Mouse (Mus musculus): ENCODE data around the gene Nudt8.
"Not testable (repeated sequence)": the region's sequence is repeated elsewhere in the genome, so short reads cannot be mapped to it uniquely, and the experiment has no call there.

Gene Nudt8

DNA sequence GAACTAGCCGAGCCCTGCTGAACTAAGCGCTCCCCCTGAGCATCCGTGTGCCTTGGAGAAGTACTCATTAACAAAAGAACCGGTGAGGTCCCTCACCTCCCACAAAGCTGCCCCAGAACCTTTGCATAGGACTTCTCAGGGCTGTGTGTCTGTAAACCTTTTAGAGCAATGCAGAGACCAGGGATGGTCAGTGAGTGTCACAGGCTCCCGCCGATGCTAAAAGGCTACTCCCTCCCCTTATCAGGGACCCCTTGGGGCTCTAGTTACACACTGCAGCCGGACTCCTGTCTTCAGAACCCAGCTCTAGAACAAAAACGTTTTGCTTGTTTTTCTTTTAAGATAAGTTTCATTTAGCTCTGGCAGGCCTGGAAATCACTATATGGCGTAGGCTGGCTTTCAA is 12.7 kb downstream of the Nudt8 start:
- no peak for DNase-seq (ENCODE audit: low read depth, low spot score)

DNA sequence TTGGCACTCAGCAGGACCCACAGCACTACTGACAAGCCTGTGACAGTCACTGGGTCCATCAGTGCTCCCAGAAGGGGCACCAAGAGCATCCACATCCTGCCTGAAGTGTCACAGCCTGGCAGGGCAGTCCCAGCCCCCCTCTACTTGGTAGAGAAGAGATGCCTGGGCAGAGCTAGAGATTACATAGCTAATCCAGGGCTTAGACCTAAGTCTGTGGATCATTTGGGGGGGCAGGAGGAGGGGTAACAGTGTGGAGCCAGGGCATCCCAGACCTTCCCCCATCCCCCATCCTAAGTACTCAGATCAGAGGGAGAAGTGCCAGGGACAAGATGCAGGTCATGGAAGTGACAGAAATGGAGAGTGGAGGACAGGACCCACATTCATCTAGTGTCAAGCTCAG is 14.4 kb downstream of the Nudt8 start:
- DNase-seq (ENCODE audit: low read depth, low spot score) = no peak

DNA sequence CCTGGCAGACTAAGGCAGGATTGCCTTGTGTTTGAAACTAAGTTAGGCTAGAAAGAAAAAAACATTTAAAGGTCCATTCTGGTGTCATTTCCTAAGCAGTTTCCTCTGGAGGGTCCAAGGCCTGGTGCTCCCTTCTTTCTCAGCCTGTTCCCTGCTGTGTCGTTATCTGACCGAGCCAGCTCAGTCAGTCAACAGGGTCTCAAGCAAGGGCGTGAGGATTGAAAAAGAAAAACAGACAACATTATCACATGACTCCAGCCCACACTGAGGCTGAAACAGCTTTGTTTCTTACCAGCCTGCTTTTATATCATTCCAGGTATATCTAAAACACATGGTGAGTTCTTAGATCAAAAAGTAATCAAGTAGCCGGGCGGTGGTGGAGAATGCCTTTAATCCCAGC is 15.3 kb downstream of the Nudt8 start:
- peak; percentile 48 for DNase-seq (ENCODE audit: low read depth, low spot score)

DNA sequence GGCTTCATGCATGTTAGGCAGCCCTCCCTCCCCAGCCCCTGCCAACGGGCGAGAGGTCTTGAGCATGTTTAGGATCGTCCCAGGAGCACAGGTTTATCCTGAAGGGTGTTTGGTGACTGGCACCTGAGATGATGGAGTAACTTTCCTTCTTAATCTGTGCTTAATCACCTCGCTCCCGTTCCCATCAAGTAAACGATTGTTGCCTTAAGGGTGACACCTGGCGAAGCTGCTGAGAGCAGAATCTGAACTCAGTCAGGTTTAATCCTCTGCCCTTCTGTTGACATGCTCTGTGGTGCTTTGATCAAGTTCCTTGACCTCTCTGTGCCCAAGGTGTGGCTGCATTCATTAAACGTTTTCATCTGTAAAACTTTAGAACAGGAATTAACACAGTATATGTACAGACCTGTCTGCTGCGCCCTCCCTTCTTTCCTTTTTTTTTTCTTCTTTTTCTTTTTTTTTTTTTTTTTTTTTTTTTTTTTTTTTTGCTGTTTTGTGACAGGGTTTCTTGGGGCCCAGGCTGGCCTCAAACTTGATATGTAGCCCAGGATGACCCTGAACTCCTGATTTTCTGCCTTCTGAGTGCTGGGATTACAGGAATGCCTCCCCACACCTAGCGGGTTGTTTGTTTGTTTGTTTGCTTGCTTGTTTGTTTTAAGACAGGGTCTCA is 17.7 kb downstream of the Nudt8 start:
- peak; percentile 27 for DNase-seq (ENCODE audit: low read depth, low spot score)

DNA sequence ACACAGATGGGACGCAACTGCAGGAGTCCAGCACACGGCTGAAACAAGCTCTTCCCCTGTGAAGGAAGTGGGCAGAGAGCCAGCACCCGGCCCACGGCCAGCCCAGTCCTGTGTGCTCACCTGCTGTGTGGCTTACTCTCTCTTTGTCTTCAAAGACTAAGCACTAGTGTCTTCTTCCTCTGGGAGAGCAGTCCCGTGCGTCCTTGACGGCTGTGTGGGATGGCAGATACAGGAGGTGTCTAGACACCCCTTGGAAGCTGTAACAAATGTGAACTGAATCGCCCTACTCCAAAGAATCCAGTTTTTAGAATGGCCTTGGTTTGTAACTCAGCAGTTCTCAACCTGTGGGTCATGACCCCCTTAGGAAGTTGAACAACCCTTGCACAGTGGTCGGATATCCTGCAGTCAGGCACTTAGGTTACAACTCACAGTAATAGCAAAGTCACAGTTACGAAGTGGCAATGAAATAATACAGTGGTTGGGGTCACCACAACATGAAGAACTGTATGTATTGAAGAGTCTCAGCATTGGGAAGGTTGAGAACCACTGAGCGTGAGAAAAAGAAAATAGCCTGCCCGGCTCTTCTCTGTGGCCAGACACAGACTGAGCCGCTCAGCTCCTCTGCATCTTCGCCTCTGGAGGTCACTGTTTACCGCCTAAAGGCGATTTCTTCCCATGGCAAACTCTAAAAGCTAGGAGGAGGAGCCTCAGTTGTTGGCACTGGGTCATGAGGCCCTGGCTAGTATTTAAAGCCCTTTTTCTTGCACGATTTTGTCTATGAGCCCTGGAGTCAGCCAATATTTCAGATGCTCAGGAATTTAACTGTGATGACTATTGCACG is 18.6 kb downstream of the Nudt8 start:
- DNase-seq (ENCODE audit: low read depth, low spot score) = peak; percentile 91

DNA sequence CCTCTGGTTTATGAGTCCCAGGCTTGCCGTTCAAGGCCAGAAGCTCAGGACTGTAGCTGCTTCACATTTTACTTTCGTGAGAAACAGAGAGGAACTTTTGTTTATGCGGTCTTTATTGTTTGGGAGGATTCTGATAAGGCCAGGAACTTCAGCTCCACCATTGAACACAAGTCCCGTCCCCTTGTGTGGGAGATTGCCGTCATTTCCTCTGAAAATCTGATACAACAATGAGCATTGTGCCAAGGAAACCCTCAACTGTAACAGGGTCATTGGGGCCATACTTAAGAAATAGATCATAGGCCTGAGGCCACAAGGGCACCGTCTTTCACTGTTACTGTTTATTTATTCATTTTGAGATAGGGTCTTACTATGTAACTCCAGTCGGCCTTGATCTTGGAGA is 22.8 kb downstream of the Nudt8 start:
- no peak for DNase-seq (ENCODE audit: low read depth, low spot score)

DNA sequence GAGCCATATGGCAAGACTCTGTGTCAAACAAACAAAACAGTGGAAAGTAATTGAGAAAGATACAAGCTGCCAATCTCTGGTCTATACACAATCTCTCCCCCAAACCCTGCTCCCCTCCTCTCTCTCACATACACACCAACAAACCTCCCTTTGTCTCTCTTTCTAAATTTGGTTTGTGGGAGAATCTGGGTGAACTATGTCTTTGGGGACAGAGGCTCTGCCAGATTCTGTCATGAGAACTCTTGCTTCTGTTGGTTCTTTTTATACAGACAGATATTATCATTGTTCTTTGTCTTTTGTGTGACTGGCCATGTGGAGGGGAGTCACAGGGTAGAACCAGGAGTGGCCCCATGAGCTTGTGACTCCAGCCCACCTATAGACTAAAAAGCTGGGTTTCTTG is 27.2 kb downstream of the Nudt8 start:
- no peak for DNase-seq (ENCODE audit: low read depth, low spot score)

DNA sequence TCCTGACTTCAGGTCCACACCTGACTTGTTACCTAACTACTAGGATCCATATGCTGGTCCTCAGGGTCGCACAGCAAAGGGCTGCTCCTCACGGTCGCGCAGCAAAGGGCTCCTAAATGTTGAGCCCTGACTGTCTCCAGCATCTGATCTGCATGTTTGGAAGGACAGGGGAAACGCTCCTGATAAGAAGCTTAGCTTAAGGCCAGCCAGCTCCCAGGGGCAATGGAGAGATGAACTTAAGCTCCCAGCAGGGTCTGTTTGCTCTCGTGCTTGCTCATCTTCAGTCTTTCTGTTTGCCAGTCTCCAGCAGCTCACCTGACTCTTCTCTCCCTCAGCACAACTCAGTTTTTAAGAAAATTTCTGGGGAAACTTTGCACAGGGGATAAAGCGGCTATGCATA is 32.3 kb downstream of the Nudt8 start:
- DNase-seq (ENCODE audit: low read depth, low spot score) = no peak

DNA sequence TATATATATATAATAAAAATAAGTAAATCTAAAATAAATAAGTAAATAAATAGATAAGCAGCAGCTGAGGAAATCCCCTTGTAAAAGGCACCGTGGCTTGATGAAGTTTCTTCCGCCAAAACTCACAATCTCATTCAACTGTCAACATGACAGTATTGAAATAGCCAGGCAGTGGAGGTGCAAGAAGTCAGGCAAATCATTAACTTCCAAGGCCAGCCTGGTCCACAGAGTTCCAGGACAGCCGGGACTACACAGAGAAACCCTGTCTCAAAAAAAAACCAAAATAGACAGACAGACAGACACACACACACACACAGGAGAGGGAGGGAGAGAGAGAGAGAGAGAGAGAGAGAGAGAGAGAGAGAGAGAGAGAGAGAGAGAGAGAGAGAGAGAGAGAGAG is 32.9 kb downstream of the Nudt8 start:
- DNase-seq (ENCODE audit: low read depth, low spot score) = no peak

DNA sequence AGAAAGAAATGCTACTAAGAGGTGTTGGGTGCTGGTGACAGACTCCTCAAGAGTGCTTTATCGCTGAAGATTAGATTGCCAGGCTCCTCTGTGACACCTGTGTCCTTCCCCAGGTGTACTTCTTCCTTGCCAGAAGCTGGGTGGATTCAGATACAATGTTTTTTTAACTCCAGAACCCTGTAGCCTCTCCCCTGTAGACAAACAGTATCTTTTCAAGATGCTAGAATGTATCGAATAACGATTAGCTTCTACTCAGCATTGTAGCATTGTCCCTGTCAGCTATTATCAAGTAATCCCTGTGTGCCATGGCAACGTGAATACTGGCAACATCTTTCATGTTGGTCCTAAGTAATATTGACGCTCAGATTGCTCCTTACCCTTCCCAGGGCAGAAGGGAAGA is 33.4 kb downstream of the Nudt8 start:
- DNase-seq (ENCODE audit: low read depth, low spot score) = no peak

DNA sequence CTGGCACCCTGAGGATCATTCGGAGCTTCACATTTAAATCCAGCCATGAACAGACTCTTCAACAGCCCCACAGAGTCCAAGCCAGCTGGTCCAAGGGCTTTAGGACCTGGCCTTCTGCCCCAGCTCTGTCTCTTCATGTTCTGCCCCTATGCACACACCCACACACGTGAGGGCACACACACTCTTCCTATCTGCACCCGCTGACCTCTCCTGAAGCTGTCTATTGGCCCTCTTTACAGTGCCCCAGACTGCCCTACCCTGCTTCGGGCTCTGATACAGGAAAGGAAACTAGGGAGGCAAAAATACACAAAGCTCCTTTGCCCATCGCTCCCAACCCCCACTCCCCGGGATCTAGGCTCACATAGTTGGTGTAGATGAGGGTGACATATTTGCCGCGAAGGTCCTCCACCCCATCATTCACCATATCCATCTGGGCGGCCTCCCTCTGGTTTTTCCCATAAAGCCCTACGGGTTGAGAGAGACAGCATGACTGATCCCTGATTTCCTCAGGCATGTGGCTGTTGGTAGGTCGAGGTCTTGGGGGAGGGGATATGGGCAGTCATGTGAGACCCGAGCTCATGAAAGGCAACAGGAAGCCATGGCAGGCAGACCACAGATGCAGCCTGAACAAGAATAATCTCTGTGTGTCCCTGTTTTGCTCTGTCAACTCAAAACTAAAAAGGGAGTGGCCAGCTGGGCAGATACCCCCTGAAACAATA is 36.1 kb downstream of the Nudt8 start:
- DNase-seq (ENCODE audit: low read depth, low spot score) = no peak

DNA sequence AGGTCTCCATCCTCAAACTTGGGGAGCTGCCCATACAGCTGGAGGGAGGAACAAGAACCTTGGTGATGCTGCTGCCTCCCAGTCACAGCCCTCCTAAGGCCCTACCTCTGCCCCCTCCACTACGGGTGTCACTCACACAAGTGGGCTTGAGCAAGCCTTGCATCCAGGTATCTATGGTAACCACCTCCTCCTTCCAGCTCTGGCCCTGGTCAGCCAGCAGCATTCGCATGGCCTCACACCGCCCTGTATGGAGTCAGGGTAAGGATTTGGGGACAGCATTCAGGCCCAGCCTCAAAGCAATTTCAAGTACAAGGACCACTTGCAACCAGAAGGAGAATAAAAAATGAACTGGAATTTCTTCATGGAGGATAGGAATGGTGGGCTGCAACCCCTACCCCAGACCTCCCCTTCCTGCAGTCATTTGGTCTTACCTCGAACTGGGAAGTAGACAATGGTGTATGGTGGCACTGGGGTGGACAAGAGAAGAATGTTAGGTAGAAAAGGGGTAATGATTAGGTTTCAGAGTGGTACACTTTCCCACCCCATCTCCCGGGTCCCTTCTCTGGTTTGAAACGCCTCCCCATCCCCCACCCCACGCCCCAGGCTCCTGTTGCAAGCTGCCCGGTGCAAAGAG is 36.9 kb downstream of the Nudt8 start:
- DNase-seq (ENCODE audit: low read depth, low spot score) = not testable (repeated sequence)

DNA sequence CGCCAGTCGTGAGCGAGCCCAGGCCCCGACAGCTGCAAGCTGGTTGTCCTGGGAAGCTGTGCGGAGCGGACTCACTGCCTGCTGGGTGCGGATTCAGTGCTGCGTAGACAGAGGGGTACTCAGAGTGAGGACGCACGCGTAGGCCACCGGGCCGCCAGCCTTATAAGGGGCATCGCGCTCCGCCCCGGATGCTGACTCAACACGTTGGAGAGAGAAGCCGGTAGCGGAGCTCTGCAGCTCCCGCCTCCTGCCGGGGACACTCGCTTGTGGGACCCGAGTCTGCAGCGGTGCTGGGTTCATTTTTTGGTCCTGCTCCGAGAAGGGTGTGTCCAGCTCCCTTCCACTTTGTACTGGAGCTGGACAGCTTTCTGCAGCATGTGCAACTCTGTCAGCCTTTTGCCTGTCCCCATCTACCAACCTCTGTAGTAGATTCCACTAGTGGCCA is 37.4 kb downstream of the Nudt8 start, which contains the start of gene Gstp1:
Gene Gstp1, minus strand, starts transcription at position 198 of the 445 bp plus-strand sequence.
- peak; percentile 83 for DNase-seq (ENCODE audit: low read depth, low spot score)

DNA sequence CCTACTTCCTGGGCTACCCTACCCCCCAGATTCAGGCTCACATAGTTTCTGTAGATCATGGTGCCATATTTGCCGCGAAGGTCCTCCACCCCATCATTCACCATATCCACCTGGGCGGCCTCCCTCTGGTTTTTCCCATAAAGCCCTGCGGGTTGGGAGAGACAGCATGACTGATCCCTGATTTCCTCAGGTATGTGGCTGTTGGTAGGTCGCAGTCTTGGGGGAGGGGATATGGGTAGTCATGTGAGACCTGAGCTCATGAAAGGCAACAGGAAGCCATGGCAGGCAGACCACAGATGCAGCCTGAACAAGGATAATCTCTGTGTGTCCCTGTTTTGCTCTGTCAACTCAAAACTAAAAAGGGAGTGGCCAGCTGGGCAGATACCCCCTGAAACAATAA is 40.6 kb downstream of the Nudt8 start:
- peak; percentile 73 for DNase-seq (ENCODE audit: low read depth, low spot score)

DNA sequence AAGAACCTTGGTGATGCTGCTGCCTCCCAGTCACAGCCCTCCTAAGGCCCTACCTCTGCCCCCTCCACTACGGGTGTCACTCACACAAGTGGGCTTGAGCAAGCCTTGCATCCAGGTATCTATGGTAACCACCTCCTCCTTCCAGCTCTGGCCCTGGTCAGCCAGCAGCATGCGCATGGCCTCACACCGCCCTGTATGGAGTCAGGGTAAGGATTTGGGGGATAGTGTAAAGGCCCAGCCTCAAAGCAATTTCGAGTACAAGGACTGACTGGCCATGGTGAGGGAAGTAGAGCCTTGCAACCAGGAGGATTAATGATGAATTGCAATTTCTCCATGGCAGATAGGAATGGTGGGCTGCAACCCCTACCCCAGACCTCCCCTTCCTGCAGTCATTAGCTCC is 41.1 kb downstream of the Nudt8 start:
- DNase-seq (ENCODE audit: low read depth, low spot score) = not testable (repeated sequence)

DNA sequence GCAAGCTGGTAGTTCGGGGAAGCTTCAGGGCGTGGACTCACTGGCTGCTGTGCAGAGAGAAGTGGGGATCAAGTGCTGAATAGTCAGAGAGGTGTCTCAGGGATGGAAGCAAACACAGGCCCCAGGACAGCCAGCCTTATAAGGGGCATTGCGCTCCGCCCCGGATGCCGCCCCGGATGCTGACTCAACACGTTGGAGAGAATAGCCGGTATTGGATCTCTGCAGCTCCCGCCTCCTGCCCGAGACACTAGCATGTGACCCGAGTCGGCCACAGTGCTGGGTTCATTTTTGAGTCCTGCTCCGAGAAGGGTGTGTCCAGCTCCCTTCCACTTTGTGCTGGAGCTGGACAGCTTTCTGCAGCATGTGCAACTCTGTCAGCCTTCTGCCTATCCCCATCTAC is 41.7 kb downstream of the Nudt8 start:
- peak; percentile 88 for DNase-seq (ENCODE audit: low read depth, low spot score)

DNA sequence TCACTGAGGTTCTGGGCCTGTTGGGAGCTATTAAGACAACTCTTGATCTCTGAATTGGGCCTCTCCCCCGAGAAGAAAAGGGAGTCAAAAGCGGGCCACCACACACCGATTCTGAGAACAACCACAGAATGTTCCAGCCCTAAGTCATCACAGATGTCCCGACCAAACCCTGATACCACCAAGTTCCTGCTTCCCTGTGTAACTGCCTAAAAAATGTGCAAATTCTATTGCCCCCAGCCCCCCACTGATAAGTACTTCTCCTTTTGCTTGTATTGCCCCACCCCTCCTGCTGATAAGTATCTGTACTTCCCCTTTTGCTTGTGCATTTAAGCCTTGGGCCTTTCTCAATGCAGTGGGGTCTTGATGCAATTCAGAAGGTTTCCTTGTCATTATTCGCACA is 43.7 kb downstream of the Nudt8 start:
- DNase-seq (ENCODE audit: low read depth, low spot score) = peak; percentile 30

DNA sequence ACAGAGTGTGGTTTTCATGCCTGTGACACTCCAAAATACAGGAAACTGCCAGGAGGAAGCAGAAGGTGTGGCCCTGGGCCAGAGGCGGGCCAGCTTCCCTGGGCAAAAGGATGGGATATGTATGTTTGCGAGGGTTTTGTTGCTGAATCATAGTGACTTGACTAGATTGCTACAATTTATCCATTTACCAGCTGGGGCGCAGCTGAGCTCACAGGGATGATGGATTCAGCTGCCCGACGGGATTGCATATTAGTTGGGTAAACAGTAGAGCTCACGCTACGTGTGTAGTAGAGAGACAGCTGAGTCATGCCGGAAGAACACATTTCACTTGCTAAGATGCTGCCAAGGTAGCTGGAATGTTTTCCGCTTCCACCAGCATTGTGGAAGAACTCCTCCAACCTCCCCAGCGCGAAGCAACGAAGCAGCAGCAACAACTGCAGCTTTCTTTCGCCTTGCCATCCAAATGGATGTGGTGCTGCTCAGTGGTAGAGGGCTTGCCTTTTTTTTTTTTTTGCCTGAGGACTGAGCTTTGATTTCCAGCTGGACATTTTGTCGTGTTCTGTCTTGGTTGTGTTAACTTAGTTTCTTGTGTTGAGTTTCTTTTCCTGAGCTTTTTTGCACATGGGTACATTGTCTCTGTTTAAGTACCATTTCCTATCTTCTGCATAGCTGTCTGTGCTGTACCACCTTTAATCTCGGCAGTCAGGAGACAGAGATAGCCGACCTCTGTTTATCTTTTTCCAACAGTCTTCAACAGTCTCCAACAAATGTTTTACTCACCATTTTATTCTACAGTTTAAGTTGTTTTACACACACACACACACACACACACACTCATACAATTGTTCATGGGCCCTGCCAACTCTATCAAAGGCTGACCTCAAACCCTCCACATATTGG is 45.8 kb downstream of the Nudt8 start, which contains the start of gene Gstp2:
Gene Gstp2, minus strand, starts transcription at position 58 of the 900 bp plus-strand sequence.
- DNase-seq (ENCODE audit: low read depth, low spot score) = peak; percentile 99

DNA sequence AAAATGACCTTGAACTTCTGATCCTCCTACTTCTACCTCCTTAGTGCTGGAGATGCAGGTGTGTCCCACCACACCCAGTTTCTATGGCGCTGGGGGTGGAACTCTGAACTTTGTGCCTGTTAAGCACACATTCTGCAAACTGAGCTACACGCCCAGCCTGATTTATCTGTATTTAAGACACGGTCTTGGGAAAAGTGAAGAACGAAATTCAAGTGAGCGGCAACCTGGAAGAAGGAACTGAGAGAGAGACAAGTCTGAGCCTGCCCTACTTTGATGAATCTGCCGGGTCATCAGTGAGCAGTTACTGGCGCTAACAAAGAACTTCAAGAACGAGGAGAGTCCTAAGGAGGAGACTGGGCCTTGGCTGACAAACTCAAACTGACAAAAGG is 46.5 kb downstream of the Nudt8 start:
- DNase-seq (ENCODE audit: low read depth, low spot score) = peak; percentile 97

DNA sequence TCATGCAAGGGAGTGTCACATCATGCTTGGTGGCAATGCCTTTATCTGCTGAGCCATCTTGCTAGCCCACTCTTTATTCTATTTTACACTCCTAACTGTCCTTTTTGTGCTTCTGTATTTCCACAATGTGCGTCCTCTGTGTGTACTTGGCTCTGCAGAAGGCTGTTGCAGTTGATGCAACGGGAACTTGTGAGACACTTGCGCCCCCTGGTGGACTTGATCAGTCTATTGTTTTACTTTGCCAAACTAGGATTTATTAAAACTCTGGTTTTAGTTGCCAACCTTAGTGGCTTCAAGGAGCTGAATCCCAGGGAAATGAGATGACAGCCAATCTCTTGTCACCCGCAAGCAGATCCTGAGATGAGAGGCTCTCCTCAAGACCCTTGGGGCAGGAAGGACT is 47.5 kb downstream of the Nudt8 start:
- DNase-seq (ENCODE audit: low read depth, low spot score) = peak; percentile 92

DNA sequence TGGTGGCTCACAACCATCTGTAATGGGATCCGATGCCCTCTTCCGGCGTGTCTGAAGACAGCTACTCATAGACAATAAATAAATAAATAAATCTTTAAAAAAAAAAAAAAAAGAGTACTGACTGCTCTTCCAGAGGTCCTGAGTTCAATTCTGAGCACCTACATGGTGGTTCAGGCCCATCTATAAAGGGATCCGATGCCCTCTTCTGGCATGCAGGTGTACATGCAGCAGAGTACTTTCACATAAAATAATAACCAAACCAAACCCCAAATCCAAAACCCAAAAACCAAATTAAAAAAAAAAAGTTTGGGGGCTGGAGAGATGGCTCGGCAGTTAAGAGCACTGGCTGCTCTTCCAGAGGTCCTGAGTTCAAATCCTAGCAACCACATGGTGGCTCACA is 48.7 kb downstream of the Nudt8 start:
- not testable (repeated sequence) for DNase-seq (ENCODE audit: low read depth, low spot score)

Data from R1 (cell line).